Mouse (Mus musculus) kidney, adult 18-20 months (tissue): ENCODE data around the gene Akr1cl.
"Not testable (repeated sequence)": the region's sequence is repeated elsewhere in the genome, so short reads cannot be mapped to it uniquely, and the experiment has no call there.

ENCODE experiments used
- DNase-seq: peaks from one replicate; pipeline ENCODE4 v3.0.0; 2021

The Akr1cl gene

GRCm38 (mm10) chr1:65032641-65033040 lies at the start of gene Akr1cl:
TSS of gene Akr1cl (minus strand) at chr1:65032759.
- DNase-seq, result no peak

GRCm38 (mm10) chr1:65082188-65082587 lies 49.6 kb upstream of the Akr1cl start, which contains the start of gene Crygb:
TSS of gene Crygb (minus strand) at chr1:65082288.
- no peak for DNase-seq

GRCm38 (mm10) chr1:65075607-65076006 lies 43.0 kb upstream of the Akr1cl start:
- DNase-seq, result no peak

- DNase-seq, result no peak
Observed at GRCm38 (mm10) chr1:65073589-65073988, 41.0 kb upstream of the Akr1cl start, which contains the start of gene Crygc. TSS of gene Crygc (minus strand) at chr1:65073689.

- DNase-seq, result no peak
Observed at GRCm38 (mm10) chr1:65067842-65068241, 35.3 kb upstream of the Akr1cl start.

GRCm38 (mm10) chr1:65064201-65064600 lies 31.6 kb upstream of the Akr1cl start:
- no peak for DNase-seq

- no peak for DNase-seq
Observed at GRCm38 (mm10) chr1:65063352-65063751, 30.8 kb upstream of the Akr1cl start, which contains the start of gene Crygd. TSS of gene Crygd (minus strand) at chr1:65063452.

GRCm38 (mm10) chr1:65052140-65052539 lies 19.6 kb upstream of the Akr1cl start:
- DNase-seq, result no peak

- DNase-seq, result no peak
Observed at GRCm38 (mm10) chr1:65051696-65052095, 19.1 kb upstream of the Akr1cl start.

- DNase-seq, result not testable (repeated sequence)
Observed at GRCm38 (mm10) chr1:65050952-65051351, 18.4 kb upstream of the Akr1cl start, which contains the start of gene Cryge. TSS of gene Cryge (minus strand) at chr1:65051149.

GRCm38 (mm10) chr1:65048781-65049180 lies 16.2 kb upstream of the Akr1cl start:
- DNase-seq, result peak; percentile 35

- peak; percentile 7 for DNase-seq
Observed at GRCm38 (mm10) chr1:65046401-65047109, 14.0 kb upstream of the Akr1cl start.

- no peak for DNase-seq
Observed at GRCm38 (mm10) chr1:65043433-65043832, 10.9 kb upstream of the Akr1cl start.

GRCm38 (mm10) chr1:65041837-65042236 lies 9.3 kb upstream of the Akr1cl start:
- DNase-seq, result no peak

- DNase-seq, result no peak
Observed at GRCm38 (mm10) chr1:65040806-65041205, 8.2 kb upstream of the Akr1cl start.

GRCm38 (mm10) chr1:65039679-65040078 lies 7.1 kb upstream of the Akr1cl start:
- no peak for DNase-seq

GRCm38 (mm10) chr1:65037542-65037941 lies 5.0 kb upstream of the Akr1cl start:
- no peak for DNase-seq

GRCm38 (mm10) chr1:65035513-65035912 lies 3.0 kb upstream of the Akr1cl start:
- no peak for DNase-seq

GRCm38 (mm10) chr1:65028206-65028605 lies 4.4 kb downstream of the Akr1cl start:
- DNase-seq, result no peak

- DNase-seq, result no peak
Observed at GRCm38 (mm10) chr1:65012726-65013125, 19.8 kb downstream of the Akr1cl start.

- peak; percentile 55 for DNase-seq
Observed at GRCm38 (mm10) chr1:65010153-65010552, 22.4 kb downstream of the Akr1cl start.

GRCm38 (mm10) chr1:65005575-65005974 lies 27.0 kb downstream of the Akr1cl start:
- DNase-seq, result no peak

- DNase-seq, result no peak
Observed at GRCm38 (mm10) chr1:65004526-65004925, 28.0 kb downstream of the Akr1cl start.

- DNase-seq, result no peak
Observed at GRCm38 (mm10) chr1:64993206-64993605, 39.4 kb downstream of the Akr1cl start.

- DNase-seq, result no peak
Observed at GRCm38 (mm10) chr1:64988176-64988575, 44.4 kb downstream of the Akr1cl start.
